Mouse (Mus musculus) megakaryocyte, embryonic 14.5 days (primary cell): Measurements from ENCODE around the gene Nsd1.

Experiments
- FLI1 ChIP-seq: IDR thresholded peaks from 2 replicates; pipeline ENCODE4 v1.6.1; 2012; ENCODE audit warnings: low read length, inconsistent platforms, mixed read lengths
- GATA1 ChIP-seq: IDR thresholded peaks from 3 replicates; pipeline ENCODE4 v1.6.1; 2012; ENCODE audit warnings: mixed read lengths, low read length, inconsistent platforms, borderline replicate concordance

- no peak for TF ChIP-seq GATA1
- no peak for TF ChIP-seq FLI1
Observed at GRCm38 (mm10) chr13:55165831-55166339, 43.7 kb upstream of the Nsd1 start.
